Mouse (Mus musculus) hindbrain, postnatal 0 days (tissue): ENCODE measurements around the gene Ercc1. TPM values are rescaled to one million over a fixed set of nuclear protein-coding genes. Genes with fewer than 3 reads are reported as not detected.

Experiments
- ATAC-seq: fragments of 200-750 bp; cut with Nextera tagmentation; 2 replicates; pipeline ENCODE4 v1.8.0; 2017; ENCODE audit warnings: mild to moderate bottlenecking, moderate TSS enrichment, moderate library complexity
- DNase-seq: peaks from one replicate; pipeline ENCODE4 v3.0.0-alpha.2; 2015; ENCODE audit warnings: low spot score
- H3K27ac ChIP-seq: fragments of 300-500 bp; sonication (generic); 2 replicates; pipeline ENCODE4 v1.5.1; 2014; ENCODE audit warnings: mild to moderate bottlenecking
- H3K27me3 ChIP-seq: fragments of 300-500 bp; sonication (generic); 2 replicates; pipeline ENCODE4 v1.6.1; 2014; ENCODE audit warnings: low read length, mixed read lengths; ENCODE audit not compliant: insufficient read depth
- H3K36me3 ChIP-seq: fragments of 300-500 bp; sonication (generic); 2 replicates; pipeline ENCODE4 v1.6.1; 2014; ENCODE audit warnings: low read length, mixed read lengths; ENCODE audit not compliant: insufficient read depth
- H3K4me1 ChIP-seq: fragments of 300-500 bp; sonication (generic); 2 replicates; pipeline ENCODE4 v1.6.1; 2014; ENCODE audit warnings: antibody characterized with exemption, low read length, mixed read lengths; ENCODE audit not compliant: insufficient read depth
- H3K4me2 ChIP-seq: fragments of 300-500 bp; sonication (generic); 2 replicates; pipeline ENCODE4 v1.6.1; 2014; ENCODE audit warnings: low read depth, mild to moderate bottlenecking, low read length, moderate library complexity, mixed read lengths
- H3K4me3 ChIP-seq: fragments of 300-500 bp; sonication (generic); 2 replicates; pipeline ENCODE4 v1.5.1; 2014; ENCODE audit warnings: low read length
- H3K9ac ChIP-seq: fragments of 300-500 bp; sonication (generic); replicated peaks from 2 replicates; pipeline ENCODE4 v1.6.1; 2014; ENCODE audit warnings: mild to moderate bottlenecking, low read length, moderate library complexity, mixed read lengths
- H3K9me3 ChIP-seq: fragments of 300-500 bp; sonication (generic); 2 replicates; pipeline ENCODE4 v1.6.1; 2016; ENCODE audit warnings: low read length, mixed read lengths
- CTCF ChIP-seq: IDR thresholded peaks from 2 replicates; pipeline ENCODE4 v1.5.1; 2016; ENCODE audit warnings: antibody characterized with exemption, control low read depth, low read depth
- WGBS: fragments of 180-500 bp; shearing (Covaris S2); extraction: QIAGEN DNeasy Blood & Tissue Kit; methylation state at CpG from one replicate; pipeline ENCODE4 v1.1.7; 2014; 5-methylcytosine and 5-hydroxymethylcytosine counted together
- polyA plus RNA-seq: library from polyadenylated mRNA; unstranded; fragments of >200 nt; fragmentation: Nextera tagmentation; extraction: Ambion mirVana; gene quantifications from 2 replicates; pipeline ENCODE4 v1.2.1, GENCODE M21; 2015
- total RNA-seq: library from RNA; depleted of rRNA; stranded (reverse); fragments of >200 nt; gene quantifications from 2 replicates; pipeline ENCODE4 v1.2.3, GENCODE M21; 2014

Ercc1 gene
- total and polyA plus RNA-seq, 2 experiments from 2014 or later, result 44.1 to 74.2 TPM

GRCm38 (mm10) chr7:19375368-19375767 lies 30.8 kb downstream of the Ercc1 start:
- Histone ChIP-seq H3K4me1 (no peaks in the 10 kb centered on the region), H3K9ac (no peak overlapping the region), H3K9me3 (no peaks in the 10 kb centered on the region), H3K27ac (no peak overlapping the region), H3K4me2 (no peak overlapping the region), H3K27me3 (no peaks in the 10 kb centered on the region), H3K4me3 (no peak overlapping the region), H3K36me3 (no peaks in the 10 kb centered on the region)
- ATAC-seq (no peak), DNase-seq (no peak)
- no peak for TF ChIP-seq CTCF
- 86% methylated on average over 18 of the region's 18 CpGs for WGBS

GRCm38 (mm10) chr7:19376019-19376418 lies 31.4 kb downstream of the Ercc1 start:
- DNase-seq, result no peak
- H3K36me3 ChIP-seq, result no peaks in the 10 kb centered on the region

GRCm38 (mm10) chr7:19378049-19378448 lies 33.5 kb downstream of the Ercc1 start:
- Histone ChIP-seq H3K9ac (no peak overlapping the region), H3K4me1 (no peaks in the 10 kb centered on the region; the same call in 1 of the 2 replicates), H3K4me2 (no peak overlapping the region), H3K27ac (no peak overlapping the region), H3K27me3 (no peaks in the 10 kb centered on the region), H3K36me3 (no peaks in the 10 kb centered on the region), H3K9me3 (no peaks in the 10 kb centered on the region), H3K4me3 (no peak overlapping the region)
- ATAC-seq (no peak), DNase-seq (no peak)
- TF ChIP-seq CTCF, result no peak
- WGBS, result 80% methylated on average over 8 of the region's 8 CpGs

More at GRCm38 (mm10) chr7:19376019-19376418, 31.4 kb downstream of the Ercc1 start:
- H3K9ac ChIP-seq, result no peak overlapping the region
- H3K4me1 ChIP-seq, result no peaks in the 10 kb centered on the region
- no peaks in the 10 kb centered on the region for H3K9me3 ChIP-seq
- no peak overlapping the region for H3K27ac ChIP-seq
- H3K4me2 ChIP-seq, result no peak overlapping the region
- no peaks in the 10 kb centered on the region for H3K27me3 ChIP-seq
- no peak overlapping the region for H3K4me3 ChIP-seq
- ATAC-seq, result no peak
- WGBS, result 88% methylated on average over 4 of the region's 4 CpGs
- TF ChIP-seq CTCF, result no peak

GRCm38 (mm10) chr7:19381377-19382165 lies 37.0 kb downstream of the Ercc1 start, which contains the start of gene Ercc2:
Ercc2 (plus strand) TSS chr7:19382010.
- peak within 1 kb of the TSS; percentile 76 for H3K9ac ChIP-seq
- 6% methylated on average over 48 of the region's 48 CpGs for WGBS
- no peaks in the 10 kb centered on the region for H3K9me3 ChIP-seq
- H3K27ac ChIP-seq, result peak within 1 kb of the TSS; percentile 73
- peak; percentile 97 for ATAC-seq
- H3K36me3 ChIP-seq, result peaks cover 19% of the 10 kb centered on the region
- DNase-seq, result peak; percentile 100
- no peaks in the 10 kb centered on the region; the same call in 1 of the 2 replicates for H3K4me1 ChIP-seq
- no peaks in the 10 kb centered on the region for H3K27me3 ChIP-seq
- TF ChIP-seq CTCF, result no peak
- H3K4me3 ChIP-seq, result peak within 1 kb of the TSS; percentile 87
- peak within 1 kb of the TSS; percentile 84 for H3K4me2 ChIP-seq

- ATAC-seq (peak; percentile 68), DNase-seq (peak; percentile 28)
- Histone ChIP-seq H3K27me3 (no peaks in the 10 kb centered on the region), H3K27ac (peak overlapping the region; percentile 73), H3K4me2 (peak overlapping the region; percentile 84), H3K9me3 (no peaks in the 10 kb centered on the region), H3K9ac (peak overlapping the region; percentile 76), H3K4me1 (no peaks in the 10 kb centered on the region; the same call in 1 of the 2 replicates), H3K4me3 (peak overlapping the region; percentile 87), H3K36me3 (peaks cover 24% of the 10 kb centered on the region)
- WGBS, result 2% methylated on average over 31 of the region's 37 CpGs
- no peak for TF ChIP-seq CTCF
Measured at GRCm38 (mm10) chr7:19382166-19382541, 37.6 kb downstream of the Ercc1 start.

GRCm38 (mm10) chr7:19383708-19384107 lies 39.1 kb downstream of the Ercc1 start:
- no peak overlapping the region for H3K27ac ChIP-seq
- H3K27me3 ChIP-seq, result no peaks in the 10 kb centered on the region
- no peak overlapping the region for H3K4me2 ChIP-seq
- 90% methylated on average over 9 of the region's 9 CpGs for WGBS
- no peak overlapping the region for H3K4me3 ChIP-seq
- DNase-seq (no peak), ATAC-seq (no peak)
- no peaks in the 10 kb centered on the region for H3K9me3 ChIP-seq
- TF ChIP-seq CTCF, result no peak
- H3K4me1 ChIP-seq, result no peaks in the 10 kb centered on the region; the same call in 1 of the 2 replicates
- H3K36me3 ChIP-seq, result peaks cover 34% of the 10 kb centered on the region
- H3K9ac ChIP-seq, result no peak overlapping the region
